Mouse (Mus musculus) gastrocnemius, adult 2 months (tissue): ENCODE data around the gene Fignl2. TPM values are rescaled to one million over a fixed set of nuclear protein-coding genes. Genes with fewer than 3 reads are reported as not detected.

Experiments
- DNase-seq: peaks from one replicate; pipeline ENCODE4 v3.0.0; 2022
- H3K27ac ChIP-seq: fragments of 200-600 bp; 2 replicates; pipeline ENCODE4 v1.8.1; 2022; ENCODE audit warnings: mild to moderate bottlenecking
- H3K4me3 ChIP-seq: fragments of 200-600 bp; 2 replicates; pipeline ENCODE4 v1.8.1; 2022; ENCODE audit warnings: mild to moderate bottlenecking, moderate library complexity
- CTCF ChIP-seq: fragments of 200-600 bp; IDR thresholded peaks from 2 replicates; pipeline ENCODE4 v1.8.1; 2022; ENCODE audit warnings: antibody characterized with exemption, mild to moderate bottlenecking, moderate library complexity
- intact Hi-C: fragments of 180-260 bp; cut with DNase I; formaldehyde crosslinking; loops from one replicate; pipeline ENCODE4 v1.15.1; 2025
- total RNA-seq, 2 experiments: library from RNA; stranded (reverse); gene quantifications; 2 replicates each; pipeline ENCODE4 v1.2.3; 2021

Gene Fignl2
- total RNA-seq, 2 experiments from 2014 or later: 0.67 to 0.77 TPM

GRCm38 (mm10) chr15:101107906-101108671 is 29.7 kb upstream of the Fignl2 start:
- intact Hi-C loops: loop anchor here (10.0 kb wide), 1 partner anchor 353 kb away; no protein-coding TSS in a partner anchor
- no peak for DNase-seq
- TF ChIP-seq CTCF: no peak
- no peak overlapping the region for H3K4me3 ChIP-seq
- H3K27ac ChIP-seq: no peak overlapping the region

DNA sequence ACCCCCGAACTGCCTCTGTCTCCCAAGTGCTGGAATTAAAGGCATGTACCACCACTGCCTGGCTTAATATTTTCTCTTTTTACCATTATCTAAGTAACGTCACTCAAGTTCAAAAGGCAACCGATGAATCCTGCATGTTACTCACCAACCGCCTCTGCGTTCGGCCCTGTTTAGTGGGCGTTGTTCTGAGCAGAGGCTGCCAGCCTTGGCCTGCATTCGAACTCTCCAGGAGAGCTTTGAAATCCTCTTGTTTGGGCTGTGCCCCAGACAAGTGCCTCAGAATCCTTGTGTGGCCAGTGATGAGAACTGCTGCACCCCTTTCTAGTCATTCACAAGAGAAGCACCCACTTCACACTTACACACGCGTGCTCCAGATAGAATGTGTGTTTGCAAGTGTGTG is 27.6 kb upstream of the Fignl2 start:
- peak overlapping the region; percentile 53 for H3K4me3 ChIP-seq
- H3K27ac ChIP-seq: peak overlapping the region; percentile 52
- TF ChIP-seq CTCF: no peak
- DNase-seq: no peak
- intact Hi-C loops: loop anchor here (10.0 kb wide), 1 partner anchor 351 kb away; no protein-coding TSS in a partner anchor

GRCm38 (mm10) chr15:101105496-101105994 is 27.2 kb upstream of the Fignl2 start:
- peak; percentile 94 for TF ChIP-seq CTCF
- DNase-seq: peak; percentile 83
- Histone ChIP-seq H3K27ac (peak overlapping the region; percentile 52), H3K4me3 (peak overlapping the region; percentile 53)
- intact Hi-C loops: loop anchor here (10.0 kb wide), 1 partner anchor 351 kb away; no protein-coding TSS in a partner anchor

- intact Hi-C loops: loop anchor here (10.0 kb wide), 1 partner anchor 349 kb away; no protein-coding TSS in a partner anchor
- no peak for DNase-seq
- no peak overlapping the region for H3K27ac ChIP-seq
- no peak for TF ChIP-seq CTCF
- no peak overlapping the region for H3K4me3 ChIP-seq
Measured at GRCm38 (mm10) chr15:101103605-101104304, 25.4 kb upstream of the Fignl2 start.

DNA sequence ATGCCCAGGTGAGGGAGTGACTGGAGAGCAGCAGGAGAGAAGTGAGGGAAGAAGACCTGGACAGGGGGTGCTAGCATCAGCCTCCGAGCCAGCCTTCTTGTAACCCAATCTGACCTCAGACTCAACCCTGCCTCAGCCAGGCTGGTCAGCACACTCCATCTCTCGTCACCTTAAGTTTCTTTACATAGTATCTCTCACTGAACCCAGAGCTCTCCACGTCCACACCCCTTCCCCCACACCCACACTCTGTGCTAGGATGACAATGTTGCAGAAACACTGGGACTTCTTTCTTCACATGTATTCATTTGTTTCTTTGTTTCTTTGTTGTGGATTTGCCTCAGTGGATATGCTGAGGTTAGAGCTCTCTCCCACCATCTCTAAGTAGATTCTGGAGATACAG is 22.6 kb upstream of the Fignl2 start:
- Histone ChIP-seq H3K4me3 (no peak overlapping the region), H3K27ac (no peak overlapping the region)
- intact Hi-C loops: loop anchor here (10.0 kb wide), 1 partner anchor 346 kb away; no protein-coding TSS in a partner anchor
- TF ChIP-seq CTCF: no peak
- no peak for DNase-seq

DNA sequence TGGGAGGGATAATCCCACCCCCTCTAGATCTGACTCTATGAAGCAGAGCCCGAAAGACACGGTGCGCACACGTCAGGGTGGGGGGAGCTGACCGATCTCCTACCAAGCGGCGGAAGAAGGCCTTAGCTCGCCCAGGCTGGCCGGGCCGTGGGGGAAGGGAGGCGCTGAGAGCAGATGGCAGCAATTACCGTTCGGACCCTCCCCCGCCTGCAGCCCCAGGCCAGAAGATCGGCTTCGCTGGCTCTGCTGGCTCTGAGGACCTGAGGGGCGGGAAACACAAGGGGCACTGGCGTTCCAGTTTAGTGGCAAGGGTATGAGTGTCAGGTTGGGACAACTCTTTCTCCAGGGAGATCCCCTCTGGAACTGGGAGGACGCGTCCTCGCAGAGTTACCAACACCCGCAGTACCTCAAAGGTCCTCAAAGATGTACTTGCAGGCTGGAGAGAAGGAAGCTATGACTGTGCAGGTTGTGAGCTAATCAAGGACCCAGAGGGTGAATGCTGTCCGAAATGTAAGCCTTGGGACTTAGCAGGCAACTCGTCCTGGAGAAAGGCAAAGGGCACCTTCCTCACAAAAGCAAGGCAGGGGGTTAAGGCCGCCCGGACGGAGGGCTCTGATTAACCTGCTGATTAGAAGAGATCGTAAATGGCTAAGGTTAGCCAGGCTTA is 19.8 kb upstream of the Fignl2 start:
- TF ChIP-seq CTCF: no peak
- Histone ChIP-seq H3K27ac (peak overlapping the region; percentile 10; the same call in 1 of the 2 replicates), H3K4me3 (no peak overlapping the region)
- intact Hi-C loops: no loop called here
- DNase-seq: no peak

DNA sequence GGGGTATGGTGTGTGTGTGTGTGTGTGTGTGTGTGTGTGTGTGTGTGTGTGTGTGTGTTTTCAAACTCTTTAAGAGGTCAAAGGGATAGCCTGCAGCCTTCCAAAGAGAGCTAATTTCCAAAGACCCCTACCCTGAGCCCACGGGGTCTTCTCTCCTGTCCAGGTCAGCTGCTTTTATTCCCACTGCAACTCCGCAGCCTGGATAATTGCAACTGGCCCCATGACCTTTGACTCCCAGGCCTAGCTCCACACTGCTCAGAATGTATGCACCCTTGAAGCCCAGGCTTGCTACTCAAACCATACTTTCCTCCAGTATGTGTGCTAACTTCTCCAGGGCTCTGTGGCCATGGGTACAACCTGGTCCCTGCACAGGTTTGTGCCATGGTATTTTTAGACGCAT is 17.0 kb upstream of the Fignl2 start:
- no peak for DNase-seq
- intact Hi-C loops: no loop called here
- Histone ChIP-seq H3K27ac (no peak overlapping the region), H3K4me3 (no peak overlapping the region)
- TF ChIP-seq CTCF: no peak

GRCm38 (mm10) chr15:101094979-101095378 is 16.6 kb upstream of the Fignl2 start:
- Histone ChIP-seq H3K27ac (no peak overlapping the region), H3K4me3 (no peak overlapping the region)
- intact Hi-C loops: no loop called here
- TF ChIP-seq CTCF: no peak
- DNase-seq: no peak

GRCm38 (mm10) chr15:101093988-101094387 is 15.6 kb upstream of the Fignl2 start:
- TF ChIP-seq CTCF: no peak
- intact Hi-C loops: no loop called here
- DNase-seq: no peak
- no peak overlapping the region for H3K27ac ChIP-seq
- no peak overlapping the region for H3K4me3 ChIP-seq

DNA sequence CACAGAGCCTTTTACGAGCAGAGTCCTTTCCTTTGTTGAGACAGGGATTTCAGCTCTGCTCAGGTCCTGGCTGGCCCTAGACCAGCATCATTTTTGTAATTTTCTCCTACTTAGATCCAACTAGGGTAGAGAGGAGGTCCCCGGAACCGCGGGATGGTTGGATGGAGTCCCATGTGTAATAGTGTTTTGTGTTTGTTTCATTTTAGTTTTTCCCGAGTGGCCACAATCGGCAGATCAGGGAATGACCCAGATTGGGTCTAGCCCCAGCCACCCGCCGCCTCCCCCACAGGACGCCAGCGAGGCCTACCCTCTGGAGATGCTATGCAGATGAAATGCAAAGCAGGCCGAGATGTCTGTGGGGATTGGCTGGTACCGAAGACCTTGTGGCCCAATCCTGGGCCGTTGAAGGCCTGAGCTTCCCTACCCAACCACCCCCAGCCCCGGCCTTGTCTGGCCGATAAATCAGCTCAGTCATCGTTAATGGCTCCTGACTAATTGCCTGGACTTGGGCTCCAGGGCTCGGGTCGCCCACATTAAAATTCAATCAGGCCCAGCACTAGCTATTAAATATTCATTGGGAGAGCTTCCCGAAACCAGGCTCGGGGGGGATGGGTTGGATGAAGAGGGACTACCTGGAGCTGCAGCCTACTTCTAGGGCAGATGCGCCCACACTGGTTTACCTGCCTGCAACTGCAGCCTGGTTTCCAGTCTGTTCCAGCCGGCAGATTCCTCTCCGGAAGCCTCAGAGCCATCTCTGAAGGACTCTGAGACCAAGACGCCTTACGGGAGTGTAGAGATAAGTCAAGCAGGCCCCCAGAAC is 14.7 kb upstream of the Fignl2 start:
- DNase-seq: peak; percentile 68
- Histone ChIP-seq H3K27ac (peak overlapping the region; percentile 73), H3K4me3 (peak overlapping the region; percentile 40)
- intact Hi-C loops: no loop called here
- no peak for TF ChIP-seq CTCF

GRCm38 (mm10) chr15:101092121-101092828 is 13.9 kb upstream of the Fignl2 start:
- intact Hi-C loops: no loop called here
- no peak for TF ChIP-seq CTCF

More at GRCm38 (mm10) chr15:101092121-101092828, 13.9 kb upstream of the Fignl2 start:
- DNase-seq: no peak
- Histone ChIP-seq H3K27ac (peak overlapping the region; percentile 73), H3K4me3 (peak overlapping the region; percentile 40)
